Mouse (Mus musculus) thymus, adult 2 months (tissue): ENCODE measurements at regions not wholly inside any gene's neighbourhood (a gene's known extent, or its start where the extent isn't known, plus 50 kb on each side); places are given as distances from the start of the nearest gene placed in this dataset.

Experiments
- CTCF ChIP-seq: fragments of 200-500 bp; IDR thresholded peaks from 2 replicates; pipeline ENCODE4 v1.5.1; 2012; ENCODE audit warnings: mild to moderate bottlenecking, control low read depth, low read length, moderate library complexity, borderline replicate concordance; ENCODE audit not compliant: control insufficient read depth, poor library complexity, insufficient read depth; ENCODE audit errors: extremely low read depth
- POLR2A ChIP-seq: fragments of 200-500 bp; IDR thresholded peaks from 2 replicates; pipeline ENCODE4 v1.6.1; 2012; ENCODE audit warnings: mild to moderate bottlenecking, low read length, control low read depth, moderate library complexity; ENCODE audit not compliant: control insufficient read depth, poor library complexity, insufficient read depth; ENCODE audit errors: extremely low read depth

GRCm38 (mm10) chr10:25768456-25768855 lies 232.4 kb upstream of the Smlr1 start:
- TF ChIP-seq CTCF (no peak), POLR2A (no peak)
